Mouse (Mus musculus): ENCODE measurements around the gene Pzp.

Gene Pzp

DNA sequence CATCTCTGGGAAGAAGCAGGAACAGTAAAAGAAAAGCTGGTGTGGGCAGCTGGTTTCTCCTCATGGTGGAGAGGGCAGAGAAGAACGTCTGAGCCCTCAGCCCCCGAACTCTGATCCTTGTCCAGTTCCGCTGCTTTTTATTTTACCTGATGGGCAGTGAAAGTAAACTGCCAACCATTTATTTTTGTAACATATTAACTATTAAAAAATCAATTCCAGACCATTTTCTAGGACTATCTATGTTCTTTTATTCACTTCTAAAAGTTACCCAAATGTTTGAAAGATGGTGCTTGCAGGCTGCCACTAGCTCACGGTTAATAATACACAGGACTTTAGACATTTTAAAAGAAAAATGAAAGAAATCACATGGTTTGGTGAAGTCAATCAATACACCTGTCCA is at the start of gene Pzp:
Pzp (minus strand) TSS at position 120 of the 400 bp plus-strand sequence.
- DNase-seq (ENCODE audit: low spot score) = no peak

DNA sequence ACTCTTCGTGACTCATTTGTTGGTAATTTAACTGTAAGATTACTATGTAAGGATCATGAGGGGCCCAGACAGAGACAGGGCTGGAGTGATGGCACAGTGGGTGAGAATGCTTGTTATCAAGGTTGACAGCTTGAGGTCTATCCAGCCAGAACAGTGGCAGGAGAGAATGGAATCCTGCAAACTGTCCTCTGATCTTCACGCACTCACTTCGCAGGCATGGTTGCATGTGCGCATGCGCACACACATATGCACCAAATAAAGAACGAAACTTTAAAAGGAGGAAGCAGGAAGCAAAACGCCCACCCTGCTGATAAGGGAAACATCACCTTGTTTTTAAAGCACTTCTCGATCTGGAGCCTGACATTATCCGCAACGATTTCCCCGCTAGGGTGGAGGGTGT is 40.1 kb upstream of the Pzp start:
- DNase-seq (ENCODE audit: low spot score) = no peak

DNA sequence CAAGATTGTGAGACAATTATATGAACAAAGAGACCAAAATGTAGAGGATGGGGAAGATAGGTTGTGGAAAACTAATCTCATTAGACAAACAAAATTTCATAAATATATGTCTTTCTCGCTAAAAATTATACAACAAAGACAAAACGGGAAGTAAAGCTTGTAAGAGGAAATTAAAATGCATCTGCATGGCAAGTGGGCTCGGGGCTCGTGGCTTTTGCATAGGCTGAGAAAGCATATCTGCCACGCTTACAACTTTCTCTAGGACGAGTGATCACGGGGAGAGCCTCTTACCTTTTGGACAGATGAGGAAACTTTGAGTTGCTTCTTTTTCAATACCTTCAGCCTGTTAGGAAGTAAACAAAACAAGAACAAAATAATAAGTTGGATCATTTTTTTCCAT is 27.5 kb upstream of the Pzp start:
- DNase-seq (ENCODE audit: low spot score) = no peak

DNA sequence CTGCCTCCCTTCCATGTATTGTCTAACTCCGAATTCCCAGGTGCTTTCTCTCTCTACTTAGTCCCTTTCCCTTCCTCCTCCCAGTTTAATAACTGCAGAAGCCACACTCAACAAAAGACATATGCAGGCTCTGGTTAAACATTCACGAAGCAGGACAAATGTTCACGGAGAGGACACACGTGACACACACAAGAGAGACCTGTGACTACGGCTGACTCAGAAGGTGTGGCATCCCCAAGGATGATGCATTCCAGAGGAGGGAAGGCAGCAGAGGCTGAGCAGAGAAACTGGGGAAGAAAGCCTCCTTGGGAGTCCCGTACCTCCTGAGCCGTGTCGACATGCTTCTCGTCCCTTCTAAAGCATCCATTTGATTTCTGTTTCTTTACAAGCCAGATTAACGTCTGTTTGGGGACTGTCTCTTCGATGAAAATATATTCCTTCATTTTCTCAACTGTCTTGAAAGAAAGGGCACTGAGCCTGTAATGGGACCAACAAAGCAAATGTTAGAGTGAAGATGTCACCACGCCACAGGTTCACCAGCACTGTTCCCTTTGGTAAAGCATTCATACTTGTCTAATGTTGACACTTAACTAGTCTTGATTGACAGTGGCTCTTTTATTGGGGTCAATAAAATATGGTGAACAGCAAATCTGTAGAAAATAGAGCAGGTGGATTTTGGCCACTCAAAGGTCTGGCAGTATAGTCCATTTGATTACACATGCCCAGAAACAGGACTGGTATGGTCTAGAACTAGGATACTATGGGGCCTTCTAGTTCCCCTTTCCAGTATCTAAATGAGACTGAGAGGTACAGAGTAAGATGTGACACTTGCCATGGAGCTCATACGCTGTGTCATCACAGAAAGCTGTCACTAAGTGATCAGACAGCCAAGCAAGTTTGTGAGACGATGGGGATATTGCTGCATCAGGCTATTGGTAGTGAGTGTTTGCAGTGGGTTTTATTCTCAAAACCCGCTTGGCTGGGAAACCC is 23.2 kb upstream of the Pzp start:
- no peak for DNase-seq (ENCODE audit: low spot score)

DNA sequence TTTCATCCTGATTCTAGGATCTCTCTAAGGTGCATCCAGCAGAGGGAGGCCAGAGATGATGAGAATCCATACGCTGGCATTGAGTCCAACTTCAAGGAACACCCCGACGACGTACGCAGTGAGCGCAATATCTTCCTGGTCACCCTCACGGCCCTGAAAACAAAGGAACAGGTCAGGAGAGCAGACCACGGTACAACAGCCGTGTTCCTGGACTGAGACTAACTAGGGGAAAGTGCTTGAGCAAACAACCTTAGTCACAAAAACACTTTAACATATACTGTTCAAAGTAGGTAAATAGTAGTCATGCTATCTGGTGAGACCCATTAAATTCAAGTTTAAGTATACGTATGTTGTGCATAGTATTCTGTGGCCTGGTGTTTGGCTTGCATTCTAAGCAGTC is 22.0 kb upstream of the Pzp start:
- no peak for DNase-seq (ENCODE audit: low spot score)

DNA sequence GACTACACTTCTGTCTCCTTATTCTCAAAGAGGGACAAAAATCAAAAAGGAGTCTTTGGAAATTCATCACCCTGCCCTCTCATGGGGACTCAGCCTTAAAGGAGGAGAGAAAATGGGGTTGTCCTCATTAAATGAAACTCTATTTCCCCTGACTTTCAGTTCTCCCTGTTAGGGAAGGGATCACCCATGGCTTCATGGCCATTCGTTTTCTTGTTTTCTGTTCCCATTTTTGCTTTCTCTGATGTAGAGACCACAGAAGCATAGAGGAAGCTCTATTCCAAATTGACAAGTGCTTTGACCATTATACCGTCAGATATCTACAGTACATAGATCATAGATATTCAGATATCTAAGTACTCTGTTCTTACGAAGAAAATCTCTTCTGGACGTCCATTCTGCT is 18.9 kb upstream of the Pzp start:
- no peak for DNase-seq (ENCODE audit: low spot score)

DNA sequence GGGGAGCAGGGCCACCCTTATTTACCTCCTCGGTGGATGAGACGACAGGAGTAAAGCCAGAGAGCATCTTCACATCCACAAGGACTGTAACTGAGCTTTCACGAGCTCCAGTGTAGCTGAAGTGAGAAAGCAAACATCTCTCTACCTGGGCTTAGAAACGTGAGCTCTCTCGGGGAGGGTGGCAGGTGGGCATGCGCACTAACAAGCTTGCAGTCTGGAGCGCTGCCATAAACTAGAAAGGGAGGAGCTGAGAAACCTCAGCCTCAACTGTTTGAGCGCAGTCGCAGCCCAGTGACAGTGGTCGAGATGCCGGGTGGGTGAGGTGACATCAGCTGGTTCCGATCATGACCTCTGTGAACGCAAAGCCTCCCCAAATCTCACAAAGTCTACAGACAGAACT is 16.7 kb upstream of the Pzp start:
- no peak for DNase-seq (ENCODE audit: low spot score)

DNA sequence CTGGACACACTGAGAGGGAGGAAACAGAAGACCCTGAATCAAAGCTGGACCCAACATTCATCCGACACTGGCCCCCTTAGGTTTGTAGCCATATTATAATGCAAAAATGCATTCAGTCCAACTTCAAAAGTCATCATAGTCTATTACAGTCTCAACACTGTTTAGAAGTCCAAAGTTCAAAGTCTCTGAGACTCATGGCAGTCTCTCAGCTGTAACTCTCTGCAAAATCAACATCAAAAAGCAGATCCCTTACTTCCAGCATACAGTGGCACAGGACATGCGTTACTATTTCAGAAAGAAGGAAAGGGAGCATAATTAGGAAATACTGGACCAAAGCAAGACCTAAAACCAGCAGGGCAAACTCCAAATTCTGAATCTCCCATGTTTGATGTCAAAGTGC is 8.7 kb upstream of the Pzp start:
- DNase-seq (ENCODE audit: low spot score) = no peak

DNA sequence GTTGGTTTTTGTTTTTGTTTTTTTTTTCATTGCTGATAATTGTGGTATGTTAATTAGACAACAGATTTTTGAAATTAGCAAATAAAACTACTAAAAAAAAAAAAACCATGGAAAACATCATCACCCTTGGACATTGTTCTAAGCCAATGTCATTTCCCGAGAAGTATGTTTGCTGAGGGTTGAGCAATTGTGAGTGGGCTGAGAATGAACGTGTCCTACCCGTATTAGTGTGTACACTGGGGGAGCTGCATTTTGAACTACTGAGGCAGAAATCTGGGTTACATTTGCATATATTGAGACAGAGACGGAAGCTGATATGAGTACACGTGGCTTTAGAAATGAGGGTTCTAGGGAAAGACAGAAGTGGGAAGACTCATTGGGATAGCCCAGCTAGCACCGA is 6.8 kb upstream of the Pzp start:
- no peak for DNase-seq (ENCODE audit: low spot score)

DNA sequence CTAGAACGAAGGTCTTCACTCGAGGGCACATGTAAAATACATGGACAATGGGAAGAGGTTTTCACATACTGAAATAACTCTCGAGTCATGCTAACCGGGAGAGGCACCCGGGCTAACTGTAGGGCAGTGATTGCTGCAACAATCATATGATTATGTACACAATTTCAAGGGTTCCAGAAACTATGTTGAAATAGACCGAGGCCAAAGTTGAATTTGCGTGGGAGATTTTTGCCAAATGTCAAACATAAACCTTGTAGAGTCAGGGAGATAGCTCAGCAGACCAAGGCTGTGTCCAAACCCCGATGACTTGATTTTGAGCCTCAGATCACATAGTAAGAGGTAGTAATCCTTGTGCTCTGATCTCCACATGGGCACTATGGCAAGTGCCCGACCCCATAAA is 6.2 kb upstream of the Pzp start:
- DNase-seq (ENCODE audit: low spot score) = no peak

DNA sequence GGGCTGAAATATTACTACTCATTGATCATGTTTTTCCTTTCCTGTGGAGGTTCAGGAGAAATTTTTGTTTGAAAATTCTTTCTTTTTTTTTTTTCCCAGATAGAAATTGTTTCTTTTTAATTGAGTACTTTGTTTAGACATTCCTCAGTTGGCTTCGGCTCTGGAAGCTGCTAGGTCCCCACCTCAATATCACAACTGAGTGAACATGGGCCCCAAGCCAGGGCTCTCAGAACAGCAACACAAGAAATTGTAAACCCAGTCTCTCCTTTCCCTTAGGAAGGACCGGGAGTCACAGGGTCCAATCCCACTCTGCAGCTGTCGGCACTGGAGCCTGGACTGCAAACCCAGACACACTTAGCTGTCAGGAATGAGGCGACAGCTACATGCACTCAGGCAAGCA is 2.0 kb upstream of the Pzp start:
- DNase-seq (ENCODE audit: low spot score) = no peak

DNA sequence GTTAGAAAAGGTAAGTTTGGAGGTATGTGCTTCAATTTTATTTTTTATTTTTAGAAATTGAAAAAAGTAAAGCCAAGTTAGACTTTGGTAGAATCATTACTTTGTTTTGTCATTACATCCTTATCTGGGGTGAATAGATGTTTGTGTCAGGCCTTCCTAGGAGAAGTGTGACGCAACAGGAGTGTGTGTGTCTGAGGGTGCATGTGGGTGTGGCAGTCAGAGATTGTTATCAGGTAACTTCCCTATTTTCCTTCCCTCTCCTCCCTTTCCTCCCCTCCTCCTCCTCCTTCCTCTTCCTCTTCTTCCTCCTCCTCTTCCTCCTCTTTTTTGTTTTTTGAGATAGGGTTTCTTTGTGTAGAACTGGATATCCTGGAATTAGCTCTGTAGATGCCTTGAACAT is 590 bp upstream of the Pzp start:
- no peak for DNase-seq (ENCODE audit: low spot score)

DNA sequence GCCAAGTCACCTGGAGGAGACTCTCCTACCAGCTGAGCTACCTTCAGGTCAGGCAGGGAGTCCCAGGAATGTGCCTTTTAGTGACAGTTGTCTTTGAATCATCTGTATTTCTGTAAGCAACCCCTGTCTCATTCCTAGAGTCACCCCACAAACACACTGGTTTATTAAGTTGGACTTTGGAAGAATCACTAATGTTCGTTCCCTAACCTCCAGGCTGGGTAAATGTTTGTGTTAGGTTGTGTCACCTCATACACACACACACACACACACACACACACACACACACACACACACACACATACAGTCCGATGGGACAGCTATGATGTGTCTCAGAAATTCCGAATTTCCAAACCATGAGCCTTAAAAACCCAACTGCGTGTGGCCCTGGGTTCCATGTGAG is 719 bp downstream of the Pzp start:
- no peak for DNase-seq (ENCODE audit: low spot score)

DNA sequence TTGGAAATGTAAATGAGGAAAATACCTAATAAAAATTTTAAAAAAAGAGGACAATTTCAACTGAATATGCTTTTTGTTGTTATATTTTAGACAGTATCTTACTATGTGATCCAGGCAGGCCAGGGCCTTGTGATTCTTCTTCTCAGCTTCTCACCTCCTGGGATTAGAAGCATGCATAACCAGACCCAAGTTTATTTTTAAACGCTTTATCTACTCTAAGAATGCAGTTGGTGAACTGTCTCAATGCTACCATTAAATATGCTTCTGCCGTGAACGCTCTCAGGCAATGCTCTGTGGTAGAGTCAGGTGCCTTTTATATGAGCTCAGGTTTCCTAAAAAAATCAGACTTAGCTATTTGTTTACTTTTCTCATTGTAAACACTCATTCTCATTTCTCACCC is 3.2 kb downstream of the Pzp start:
- no peak for DNase-seq (ENCODE audit: low spot score)

DNA sequence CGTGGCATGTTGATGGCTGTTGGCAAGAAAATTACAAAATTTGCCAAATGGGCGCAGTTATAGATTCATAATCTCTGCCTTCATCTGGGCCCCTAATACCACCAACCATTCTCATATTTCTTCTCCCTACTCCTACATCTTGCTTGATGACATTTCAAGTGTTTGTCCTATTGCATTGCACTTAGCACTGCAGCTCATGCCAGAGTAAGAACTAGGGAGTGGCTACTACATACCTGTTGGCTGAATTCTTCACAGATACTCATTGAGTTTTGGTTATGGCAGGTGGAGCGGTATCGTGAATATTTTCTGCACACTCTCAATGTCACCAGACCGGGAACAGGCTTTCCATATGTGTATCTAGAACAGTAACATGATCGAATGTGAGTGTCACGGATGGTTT is 7.4 kb downstream of the Pzp start:
- no peak for DNase-seq (ENCODE audit: low spot score)

DNA sequence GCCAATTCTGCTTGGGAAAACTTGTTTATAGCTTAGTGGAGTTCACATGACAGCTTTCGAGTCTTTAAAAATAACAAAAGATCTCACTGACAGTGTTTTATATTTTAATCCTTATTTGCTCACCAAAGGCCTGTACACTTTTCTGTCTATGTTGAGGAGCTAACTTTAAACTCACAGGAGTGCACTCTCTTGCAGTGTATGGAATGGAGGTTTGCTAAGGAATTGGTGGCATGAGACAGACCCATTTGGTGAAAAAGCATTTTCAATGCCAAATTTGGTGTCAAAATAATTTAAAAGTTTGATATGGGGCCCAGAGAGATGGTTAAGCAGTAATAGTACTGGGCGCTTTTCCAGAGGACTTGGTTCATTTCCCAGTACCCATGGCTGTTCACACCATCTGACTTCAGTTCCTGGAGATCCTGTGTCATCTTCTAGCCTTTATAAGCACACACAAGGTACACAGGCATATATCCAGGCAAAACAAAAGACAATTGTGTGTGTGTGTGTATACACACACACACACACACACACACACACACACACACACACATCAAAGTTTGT is 20.8 kb downstream of the Pzp start:
- no peak for DNase-seq (ENCODE audit: low spot score)

DNA sequence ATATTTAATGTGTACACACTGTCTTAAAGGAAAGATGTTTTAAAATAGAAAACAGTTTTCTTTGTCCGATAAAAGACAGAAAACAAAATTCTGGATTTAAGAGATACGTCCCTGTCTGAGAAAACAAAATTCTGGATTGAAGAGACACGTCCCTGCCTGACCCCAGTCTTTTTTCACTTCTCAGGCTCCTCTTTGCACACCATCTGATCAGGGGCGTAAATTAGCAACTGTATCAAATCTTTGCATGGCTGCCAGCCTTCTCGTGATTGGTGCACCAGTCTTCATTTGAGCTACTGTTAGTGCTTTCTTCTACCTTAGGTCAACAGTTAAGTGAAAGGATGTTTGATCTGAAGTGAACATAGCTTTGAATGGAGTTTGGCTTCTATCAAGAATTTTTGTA is 21.8 kb downstream of the Pzp start:
- DNase-seq (ENCODE audit: low spot score) = no peak

DNA sequence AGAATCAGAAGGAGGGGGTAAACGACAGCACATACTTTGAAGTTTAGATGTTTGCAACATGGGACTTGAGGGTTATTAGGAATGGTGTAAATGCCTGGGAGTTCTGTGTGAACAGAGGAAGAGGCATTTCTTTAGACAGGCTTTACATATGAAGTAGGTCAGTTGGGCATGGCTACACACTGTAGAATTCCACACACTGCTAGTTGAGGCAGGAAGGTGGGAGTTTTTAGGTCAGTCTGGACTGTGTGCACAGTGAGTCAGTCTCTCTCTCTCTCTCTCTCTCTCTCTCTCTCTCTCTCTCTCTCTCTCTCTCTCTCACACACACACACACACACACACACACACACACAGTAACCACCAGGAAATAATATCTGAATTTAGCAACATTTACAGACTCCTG is 31.2 kb downstream of the Pzp start:
- no peak for DNase-seq (ENCODE audit: low spot score)

DNA sequence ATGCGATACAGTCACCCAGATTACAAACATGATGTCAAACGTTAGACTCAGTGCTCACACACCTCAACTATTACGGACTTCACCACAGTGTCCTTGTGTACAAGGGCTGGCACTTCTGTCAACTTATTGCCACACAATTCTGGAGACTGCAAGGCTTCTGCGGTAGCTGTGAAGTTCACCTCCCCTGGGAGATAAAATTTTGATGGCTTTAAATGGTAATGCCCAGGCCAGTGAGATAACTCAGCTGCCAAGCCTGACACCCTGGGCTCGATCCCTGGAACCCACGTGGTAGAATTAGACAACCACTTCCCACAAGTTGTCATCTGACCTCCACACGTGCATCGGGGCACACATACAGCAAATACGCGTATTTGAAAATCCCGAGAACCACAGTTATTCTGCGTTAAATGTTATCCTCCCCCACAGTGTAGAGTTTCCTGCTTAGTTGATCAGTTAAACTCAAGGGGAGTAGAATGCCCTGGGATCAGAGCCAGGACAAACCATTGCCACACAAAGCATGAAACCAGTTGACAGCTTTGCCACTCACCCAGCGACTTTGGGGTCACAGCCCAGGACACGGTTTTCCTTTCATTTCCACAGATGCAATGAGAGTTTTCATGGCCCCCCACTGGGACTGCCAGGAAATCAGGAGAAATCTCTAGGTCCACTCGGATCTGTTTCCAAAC is 31.7 kb downstream of the Pzp start:
- DNase-seq (ENCODE audit: low spot score) = no peak

DNA sequence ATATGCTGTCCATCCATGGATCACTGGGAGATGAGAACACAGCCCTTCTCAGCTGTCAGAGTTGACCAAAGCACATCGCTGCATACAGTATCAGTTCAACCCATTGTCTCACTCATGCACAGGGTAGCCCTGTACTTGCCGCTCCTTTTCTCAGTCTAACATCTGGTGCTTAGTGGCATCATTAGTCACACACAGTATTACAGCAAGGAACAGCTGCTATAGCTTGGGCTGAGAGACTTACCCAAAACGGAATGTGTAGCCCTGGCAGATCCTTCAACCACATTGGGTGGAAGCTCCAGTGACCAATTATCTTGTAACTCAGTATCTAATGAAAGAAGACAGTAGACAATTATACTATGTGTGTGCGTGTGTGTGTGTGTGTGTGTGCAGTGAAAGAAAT is 34.6 kb downstream of the Pzp start:
- DNase-seq (ENCODE audit: low spot score) = no peak

DNA sequence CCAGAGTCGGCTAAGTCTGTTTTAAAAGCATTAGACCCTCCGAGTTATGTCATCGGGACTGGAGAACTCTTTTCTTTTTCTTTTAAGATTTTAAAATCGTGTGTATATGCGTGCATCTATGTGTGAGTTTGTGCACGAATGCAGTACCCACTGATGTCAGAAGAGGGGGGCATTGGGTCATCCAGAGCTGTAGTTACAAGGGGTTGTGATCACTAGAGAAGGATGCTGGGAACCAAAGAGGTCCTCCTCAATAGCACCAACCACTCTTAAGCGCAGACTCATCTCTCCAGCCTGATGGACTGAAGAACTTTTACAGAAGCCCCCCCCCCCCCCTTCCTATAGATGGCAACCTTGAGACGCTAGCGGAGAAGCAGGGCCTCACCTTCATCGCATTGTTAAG is 36.4 kb downstream of the Pzp start:
- DNase-seq (ENCODE audit: low spot score) = no peak

DNA sequence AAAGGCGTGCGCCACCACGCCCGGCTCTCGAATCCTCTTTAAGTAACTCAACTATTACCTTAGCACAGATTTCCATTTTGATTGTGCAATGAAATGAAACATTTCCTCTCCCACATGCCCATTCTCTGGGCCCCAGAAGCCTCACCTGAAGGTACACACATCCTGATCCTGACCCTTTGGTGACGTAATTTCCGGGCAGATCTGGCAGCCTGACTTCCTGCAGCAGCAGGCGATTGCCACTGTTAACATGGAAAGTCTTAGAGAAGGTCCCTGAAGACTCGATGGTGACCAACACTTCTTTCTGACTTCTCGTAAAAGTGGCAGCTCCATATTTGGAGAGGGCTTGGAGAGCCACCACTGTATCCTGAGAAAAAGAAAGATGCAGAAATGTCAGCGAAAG is 38.8 kb downstream of the Pzp start:
- no peak for DNase-seq (ENCODE audit: low spot score)
